Mouse (Mus musculus) E14TG2a.4 (cell line): ENCODE results near the gene Ckmt1.
"Not testable (repeated sequence)": the region's sequence is repeated elsewhere in the genome, so short reads cannot be mapped to it uniquely, and the experiment has no call there.

Source experiments
- CTCF ChIP-seq: conservative IDR thresholded peaks from 2 replicates; pipeline ENCODE4 v1.5.1; 2014; ENCODE audit warnings: low read length
- NANOG ChIP-seq: IDR thresholded peaks from 2 replicates; pipeline ENCODE4 v1.6.1; 2014; ENCODE audit warnings: borderline replicate concordance, low read length, mixed read lengths

DNA sequence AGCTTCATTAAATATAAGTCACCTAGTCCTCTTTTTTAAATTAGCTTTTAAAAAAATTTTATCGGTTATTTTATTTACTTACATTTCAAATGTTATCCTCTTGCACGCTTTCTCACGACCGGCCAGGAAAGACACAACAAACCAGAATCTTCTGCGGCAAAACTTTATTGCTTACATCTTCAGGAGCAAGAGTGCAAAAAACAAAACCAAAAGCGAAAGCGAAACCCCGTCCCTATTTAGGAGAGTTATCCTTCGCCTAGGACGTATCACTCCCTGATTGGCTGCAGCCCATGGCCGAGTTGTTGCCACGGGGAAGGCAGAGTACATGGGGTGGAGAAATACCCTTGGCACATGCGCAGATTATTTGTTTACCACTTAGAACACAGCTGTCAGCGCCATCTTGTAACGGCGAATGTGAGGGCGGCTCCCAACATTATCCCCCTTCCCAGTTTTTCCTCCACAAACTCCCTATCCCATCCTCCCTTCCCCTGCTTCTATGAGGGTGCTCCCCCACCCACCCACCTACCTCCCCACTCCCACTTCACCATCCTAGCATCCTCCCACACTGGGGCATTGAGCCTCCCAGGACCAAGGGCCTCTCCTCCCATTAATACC lies 29.6 kb downstream of the Ckmt1 start, which contains the start of gene Strc:
- TF ChIP-seq CTCF, NANOG: not testable (repeated sequence)
